Mouse (Mus musculus) induced T-regulatory cell, adult 2 months (primary cell): ENCODE data around the gene Ibtk.
"Not testable (repeated sequence)": the region's sequence is repeated elsewhere in the genome, so short reads cannot be mapped to it uniquely, and the experiment has no call there.

Experiments used
- DNase-seq: peaks from one replicate; pipeline ENCODE4 v3.0.0-alpha.2; 2012; ENCODE audit warnings: low read depth

The Ibtk gene

GRCm38 (mm10) chr9:85749142-85749921, at the start of gene Ibtk:
Ibtk (minus strand) TSS chr9:85749334.
- peak; percentile 96 for DNase-seq

- not testable (repeated sequence) for DNase-seq
Observed at GRCm38 (mm10) chr9:85791521-85791920, 42.4 kb upstream of the Ibtk start.

- DNase-seq = no peak
Observed at GRCm38 (mm10) chr9:85780249-85780648, 31.1 kb upstream of the Ibtk start.

GRCm38 (mm10) chr9:85779458-85779857, 30.3 kb upstream of the Ibtk start:
- peak; percentile 36 for DNase-seq

GRCm38 (mm10) chr9:85777544-85777943, 28.4 kb upstream of the Ibtk start:
- no peak for DNase-seq

GRCm38 (mm10) chr9:85772280-85772679, 23.1 kb upstream of the Ibtk start:
- no peak for DNase-seq

- DNase-seq = no peak
Observed at GRCm38 (mm10) chr9:85771454-85771853, 22.3 kb upstream of the Ibtk start.

- no peak for DNase-seq
Observed at GRCm38 (mm10) chr9:85770369-85770768, 21.2 kb upstream of the Ibtk start.

- DNase-seq = no peak
Observed at GRCm38 (mm10) chr9:85769057-85769789, 20.1 kb upstream of the Ibtk start.

GRCm38 (mm10) chr9:85767255-85767654, 18.1 kb upstream of the Ibtk start:
- DNase-seq = no peak

- no peak for DNase-seq
Observed at GRCm38 (mm10) chr9:85762476-85762875, 13.3 kb upstream of the Ibtk start.

- DNase-seq = no peak
Observed at GRCm38 (mm10) chr9:85750797-85751196, 1.7 kb upstream of the Ibtk start.

- DNase-seq = no peak
Observed at GRCm38 (mm10) chr9:85749922-85750509, 882 bp upstream of the Ibtk start.

- DNase-seq = peak; percentile 90
Observed at GRCm38 (mm10) chr9:85748204-85749141, 661 bp downstream of the Ibtk start.

- DNase-seq = no peak
Observed at GRCm38 (mm10) chr9:85745566-85745965, 3.6 kb downstream of the Ibtk start.

- DNase-seq = no peak
Observed at GRCm38 (mm10) chr9:85743358-85743757, 5.8 kb downstream of the Ibtk start.

- no peak for DNase-seq
Observed at GRCm38 (mm10) chr9:85742107-85742506, 7.0 kb downstream of the Ibtk start.

- DNase-seq = no peak
Observed at GRCm38 (mm10) chr9:85739279-85739678, 9.9 kb downstream of the Ibtk start.

GRCm38 (mm10) chr9:85734821-85735220, 14.3 kb downstream of the Ibtk start:
- no peak for DNase-seq

- DNase-seq = no peak
Observed at GRCm38 (mm10) chr9:85724078-85724477, 25.1 kb downstream of the Ibtk start.

- no peak for DNase-seq
Observed at GRCm38 (mm10) chr9:85717336-85717735, 31.8 kb downstream of the Ibtk start.

GRCm38 (mm10) chr9:85707302-85707701, 41.8 kb downstream of the Ibtk start:
- no peak for DNase-seq
